Mouse (Mus musculus) CD4-positive, CD25-positive, alpha-beta regulatory T cell (primary cell): ENCODE results near the gene Tas2r125. TPM values are rescaled to one million over a fixed set of nuclear protein-coding genes. Genes with fewer than 3 reads are reported as not detected.

Experiments
- polyA plus RNA-seq: library from polyadenylated mRNA; unstranded; fragments of 100-300 nt; shearing (Covaris generic); gene quantifications from one replicate; pipeline ENCODE4 v1.2.1, GENCODE M21; 2017

The Tas2r125 gene
- not detected for polyA plus RNA-seq

DNA sequence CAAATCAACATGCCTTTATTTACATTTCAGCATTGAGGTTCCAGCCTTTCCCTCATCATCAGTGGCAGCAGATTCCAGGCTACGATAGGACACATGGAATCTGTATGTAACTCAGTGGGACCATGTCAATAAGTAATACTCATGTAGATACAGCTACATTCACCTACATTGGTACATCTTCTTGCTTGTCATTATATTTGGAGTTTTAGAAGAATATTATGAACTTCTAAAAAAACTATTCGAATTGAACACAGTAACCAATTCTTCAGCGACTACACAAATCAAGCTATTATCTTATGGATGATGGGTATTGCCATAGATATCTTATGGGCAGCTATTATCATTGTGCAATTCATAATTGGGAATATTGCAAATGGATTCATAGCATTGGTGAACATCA lies at the start of gene Tas2r125:
Gene Tas2r125, plus strand, starts transcription at position 301 of the 400 bp plus-strand sequence.

DNA sequence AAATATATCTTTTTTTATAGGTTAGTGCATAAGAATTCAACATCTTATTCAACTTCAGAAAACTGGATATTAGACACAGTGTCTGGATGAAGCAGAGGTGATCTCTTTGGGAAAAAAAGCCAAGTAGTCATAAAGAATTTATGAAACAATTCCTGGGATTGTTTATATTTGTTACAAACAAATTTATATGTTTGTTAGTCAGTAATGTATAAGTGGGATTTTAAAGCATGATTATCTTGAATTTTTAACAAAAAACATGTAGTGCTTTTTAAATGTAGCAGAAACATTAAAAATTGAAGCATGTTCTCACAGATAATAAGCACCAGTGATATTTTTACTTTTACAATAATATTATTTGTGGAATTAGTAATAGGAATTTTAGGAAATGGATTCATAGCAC lies 41.7 kb upstream of the Tas2r125 start, which contains the start of gene Tas2r110:
Gene Tas2r110, plus strand, starts transcription at position 301 of the 400 bp plus-strand sequence.

DNA sequence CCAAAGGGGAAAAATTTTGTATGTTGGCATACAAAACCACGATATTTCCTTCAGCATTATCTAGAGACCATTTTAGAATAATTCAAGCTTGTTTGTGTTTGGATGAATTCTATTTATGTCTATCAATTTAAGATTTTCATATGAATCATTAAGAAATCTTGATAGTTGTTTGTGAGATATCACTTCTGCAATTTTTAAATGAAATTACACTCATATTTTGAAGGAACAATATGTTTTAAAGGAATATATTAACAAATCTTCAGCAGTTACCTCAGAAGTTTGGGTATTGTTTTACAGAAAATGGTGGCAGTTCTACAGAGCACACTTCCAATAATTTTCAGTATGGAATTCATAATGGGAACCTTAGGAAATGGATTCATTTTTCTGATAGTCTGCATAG lies 16.7 kb upstream of the Tas2r125 start, which contains the start of gene Tas2r113:
Gene Tas2r113, plus strand, starts transcription at position 301 of the 400 bp plus-strand sequence.

DNA sequence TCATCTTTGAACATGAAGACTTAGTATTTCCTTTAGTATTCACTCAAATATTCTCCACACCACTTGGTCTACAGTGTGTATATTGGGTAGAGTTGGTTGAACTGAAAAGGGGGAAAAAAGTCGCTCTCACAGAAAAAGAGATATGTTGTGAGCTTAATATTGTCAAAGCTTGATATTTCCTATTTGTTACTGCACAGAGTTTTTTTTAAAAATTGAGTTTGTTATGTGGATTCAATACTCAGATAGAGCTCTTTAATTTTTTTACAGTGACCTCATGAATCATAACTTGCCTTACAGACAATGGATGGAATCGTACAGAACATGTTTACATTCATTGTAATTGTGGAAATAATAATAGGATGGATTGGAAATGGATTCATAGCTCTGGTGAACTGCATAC lies 41.4 kb downstream of the Tas2r125 start, which contains the start of gene Tas2r129:
Gene Tas2r129, plus strand, starts transcription at position 301 of the 400 bp plus-strand sequence.

GRCm38 (mm10) chr6:132957819-132958218 lies 48.4 kb downstream of the Tas2r125 start, which contains the start of gene Tas2r131:
TSS of gene Tas2r131 (minus strand) at chr6:132957919.

Other genes with a start within 250 kb of the Tas2r125 start
- not detected for gene Tas2r121, start 208.6 kb upstream of the Tas2r125 start, polyA plus RNA-seq
- gene Tas2r122, start 197.7 kb upstream of the Tas2r125 start, polyA plus RNA-seq, result not detected
- not detected for gene Tas2r115, start 171.6 kb upstream of the Tas2r125 start, polyA plus RNA-seq
- gene Tas2r124, start 154.9 kb upstream of the Tas2r125 start, polyA plus RNA-seq, result not detected
- not detected for gene Tas2r102, start 147.5 kb upstream of the Tas2r125 start, polyA plus RNA-seq
- gene Tas2r136, start 131.5 kb upstream of the Tas2r125 start, polyA plus RNA-seq, result not detected
- not detected for gene Tas2r117, start 106.8 kb upstream of the Tas2r125 start, polyA plus RNA-seq
- gene Tas2r123, start 62.5 kb upstream of the Tas2r125 start, polyA plus RNA-seq, result not detected
- not detected for gene Tas2r116, start 54.2 kb upstream of the Tas2r125 start, polyA plus RNA-seq
- gene Tas2r110, start 41.6 kb upstream of the Tas2r125 start, polyA plus RNA-seq, result not detected
- not detected for gene Tas2r113, start 16.6 kb upstream of the Tas2r125 start, polyA plus RNA-seq
- gene Tas2r129, start 41.5 kb downstream of the Tas2r125 start, polyA plus RNA-seq, result not detected
- gene Tas2r131, start 48.3 kb downstream of the Tas2r125 start, polyA plus RNA-seq, result not detected
- gene Tas2r109, start 71.3 kb downstream of the Tas2r125 start, polyA plus RNA-seq, result not detected
- gene Tas2r103, start 127.5 kb downstream of the Tas2r125 start, polyA plus RNA-seq, result 0.19 TPM
- gene Tas2r140, start 146.2 kb downstream of the Tas2r125 start, polyA plus RNA-seq, result not detected
- 15.5 TPM for gene Smim10l1, start 195.3 kb downstream of the Tas2r125 start, polyA plus RNA-seq